Mouse (Mus musculus) hindbrain, postnatal 0 days (tissue): ENCODE results near the gene F5. TPM values are rescaled to one million over a fixed set of nuclear protein-coding genes. Genes with fewer than 3 reads are reported as not detected.
"Not testable (repeated sequence)": the region's sequence is repeated elsewhere in the genome, so short reads cannot be mapped to it uniquely, and the experiment has no call there.

Experiments
- ATAC-seq: fragments of 200-750 bp; cut with Nextera tagmentation; 2 replicates; pipeline ENCODE4 v1.8.0; 2017; ENCODE audit warnings: mild to moderate bottlenecking, moderate TSS enrichment, moderate library complexity
- DNase-seq: peaks from one replicate; pipeline ENCODE4 v3.0.0-alpha.2; 2015; ENCODE audit warnings: low spot score
- H3K27ac ChIP-seq: fragments of 300-500 bp; sonication (generic); 2 replicates; pipeline ENCODE4 v1.5.1; 2014; ENCODE audit warnings: mild to moderate bottlenecking
- H3K27me3 ChIP-seq: fragments of 300-500 bp; sonication (generic); 2 replicates; pipeline ENCODE4 v1.6.1; 2014; ENCODE audit warnings: low read length, mixed read lengths; ENCODE audit not compliant: insufficient read depth
- H3K36me3 ChIP-seq: fragments of 300-500 bp; sonication (generic); 2 replicates; pipeline ENCODE4 v1.6.1; 2014; ENCODE audit warnings: low read length, mixed read lengths; ENCODE audit not compliant: insufficient read depth
- H3K4me1 ChIP-seq: fragments of 300-500 bp; sonication (generic); 2 replicates; pipeline ENCODE4 v1.6.1; 2014; ENCODE audit warnings: antibody characterized with exemption, low read length, mixed read lengths; ENCODE audit not compliant: insufficient read depth
- H3K4me2 ChIP-seq: fragments of 300-500 bp; sonication (generic); 2 replicates; pipeline ENCODE4 v1.6.1; 2014; ENCODE audit warnings: low read depth, mild to moderate bottlenecking, low read length, moderate library complexity, mixed read lengths
- H3K4me3 ChIP-seq: fragments of 300-500 bp; sonication (generic); 2 replicates; pipeline ENCODE4 v1.5.1; 2014; ENCODE audit warnings: low read length
- H3K9ac ChIP-seq: fragments of 300-500 bp; sonication (generic); replicated peaks from 2 replicates; pipeline ENCODE4 v1.6.1; 2014; ENCODE audit warnings: mild to moderate bottlenecking, low read length, moderate library complexity, mixed read lengths
- H3K9me3 ChIP-seq: fragments of 300-500 bp; sonication (generic); 2 replicates; pipeline ENCODE4 v1.6.1; 2016; ENCODE audit warnings: low read length, mixed read lengths
- CTCF ChIP-seq: IDR thresholded peaks from 2 replicates; pipeline ENCODE4 v1.5.1; 2016; ENCODE audit warnings: antibody characterized with exemption, control low read depth, low read depth
- WGBS: fragments of 180-500 bp; shearing (Covaris S2); extraction: QIAGEN DNeasy Blood & Tissue Kit; methylation state at CpG from one replicate; pipeline ENCODE4 v1.1.7; 2014; 5-methylcytosine and 5-hydroxymethylcytosine counted together
- polyA plus RNA-seq: library from polyadenylated mRNA; unstranded; fragments of >200 nt; fragmentation: Nextera tagmentation; extraction: Ambion mirVana; gene quantifications from 2 replicates; pipeline ENCODE4 v1.2.1, GENCODE M21; 2015
- total RNA-seq: library from RNA; depleted of rRNA; stranded (reverse); fragments of >200 nt; gene quantifications from 2 replicates; pipeline ENCODE4 v1.2.3, GENCODE M21; 2014

Gene F5
- total and polyA plus RNA-seq, 2 experiments from 2014 or later, result 0.09 to 0.26 TPM

- no peaks in the 10 kb centered on the region for H3K27me3 ChIP-seq
- no peaks in the 10 kb centered on the region for H3K36me3 ChIP-seq
- no peak for TF ChIP-seq CTCF
- 83% methylated on average over 4 of the region's 4 CpGs for WGBS
- no peak overlapping the region for H3K4me3 ChIP-seq
- ATAC-seq (no peak), DNase-seq (no peak)
- no peaks in the 10 kb centered on the region for H3K4me1 ChIP-seq
- H3K9me3 ChIP-seq, result no peaks in the 10 kb centered on the region
- no peak overlapping the region for H3K9ac ChIP-seq
- H3K4me2 ChIP-seq, result no peak overlapping the region
- no peak overlapping the region for H3K27ac ChIP-seq
These were observed 68.6 kb downstream of the F5 start for GRCm38 (mm10) chr1:164220261-164220660.

- no peak for ATAC-seq
- Histone ChIP-seq H3K27me3 (no peaks in the 10 kb centered on the region), H3K4me2 (no peak overlapping the region), H3K9ac (no peak overlapping the region), H3K9me3 (no peaks in the 10 kb centered on the region), H3K36me3 (no peaks in the 10 kb centered on the region), H3K4me3 (no peak overlapping the region), H3K4me1 (no peaks in the 10 kb centered on the region), H3K27ac (no peak overlapping the region)
- no peak for DNase-seq
- no peak for TF ChIP-seq CTCF
These were observed 71.5 kb downstream of the F5 start for GRCm38 (mm10) chr1:164223089-164223488.

DNA sequence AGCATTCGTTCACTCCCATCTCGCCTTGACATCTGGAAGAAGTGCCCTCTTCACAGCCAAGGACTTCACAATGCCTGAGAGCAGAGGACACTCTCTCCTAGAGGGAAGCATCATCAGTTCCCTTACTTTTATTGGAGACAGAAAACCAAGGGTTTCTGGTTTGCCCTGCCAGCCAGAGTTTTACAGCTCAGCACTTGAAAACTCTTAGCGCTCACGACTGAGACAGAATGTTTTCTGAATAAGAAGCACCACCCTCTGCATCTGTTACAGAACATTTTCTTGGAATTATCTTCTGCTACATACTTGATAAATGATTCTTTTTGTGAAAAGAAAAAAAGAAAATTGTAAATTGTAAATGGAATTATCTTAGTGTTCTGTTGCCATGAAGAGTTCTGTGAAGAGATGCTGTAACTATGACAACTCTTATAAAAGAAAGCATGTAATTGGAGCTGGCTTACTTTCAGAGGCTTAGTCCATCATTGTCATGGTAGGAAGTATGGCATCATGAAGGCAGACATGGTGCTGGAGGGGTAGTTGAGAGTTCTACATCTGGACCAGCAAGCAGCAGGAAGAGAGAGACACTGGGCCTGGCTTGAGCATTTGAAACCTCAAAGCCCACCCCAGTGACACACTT is 80.4 kb downstream of the F5 start:
- WGBS, result 65% methylated on average over 2 of the region's 4 CpGs
- H3K9me3 ChIP-seq, DNase-seq, H3K9ac ChIP-seq, H3K4me2 ChIP-seq, H3K27me3 ChIP-seq, H3K36me3 ChIP-seq, H3K4me3 ChIP-seq, H3K4me1 ChIP-seq, H3K27ac ChIP-seq: not testable (repeated sequence)
- 0 out of 2 replicates have a peak, but pooled peaks have one; percentile 43 for ATAC-seq

DNA sequence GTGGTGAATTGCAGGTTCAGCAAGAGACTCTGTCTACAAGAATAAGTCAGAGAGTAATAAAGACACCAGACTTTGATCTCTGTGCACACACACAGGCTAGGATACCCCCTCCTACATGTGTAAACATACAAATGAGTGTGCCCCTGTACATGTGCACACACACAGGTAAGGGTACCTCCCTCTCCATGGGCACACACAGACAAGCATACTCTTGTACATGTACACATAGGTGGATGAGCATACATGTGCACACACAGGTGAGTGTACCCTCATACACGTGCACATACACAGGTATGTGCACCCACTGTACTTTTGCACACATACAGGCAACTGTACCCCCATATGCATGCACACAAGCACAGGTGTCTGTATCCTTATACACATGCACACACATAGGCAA is 81.8 kb downstream of the F5 start:
- no peaks in the 10 kb centered on the region for H3K36me3 ChIP-seq
- H3K9ac ChIP-seq, result no peak overlapping the region
- DNase-seq (no peak), ATAC-seq (no peak; the same call in 1 of the 2 replicates)
- no peak for TF ChIP-seq CTCF
- no peaks in the 10 kb centered on the region for H3K27me3 ChIP-seq
- no peak overlapping the region for H3K4me3 ChIP-seq
- H3K27ac ChIP-seq, result no peak overlapping the region
- WGBS, result 83% methylated on average over 1 of the region's 1 CpGs
- H3K4me2 ChIP-seq, result no peak overlapping the region
- H3K4me1 ChIP-seq, result no peaks in the 10 kb centered on the region
- H3K9me3 ChIP-seq, result no peaks in the 10 kb centered on the region

DNA sequence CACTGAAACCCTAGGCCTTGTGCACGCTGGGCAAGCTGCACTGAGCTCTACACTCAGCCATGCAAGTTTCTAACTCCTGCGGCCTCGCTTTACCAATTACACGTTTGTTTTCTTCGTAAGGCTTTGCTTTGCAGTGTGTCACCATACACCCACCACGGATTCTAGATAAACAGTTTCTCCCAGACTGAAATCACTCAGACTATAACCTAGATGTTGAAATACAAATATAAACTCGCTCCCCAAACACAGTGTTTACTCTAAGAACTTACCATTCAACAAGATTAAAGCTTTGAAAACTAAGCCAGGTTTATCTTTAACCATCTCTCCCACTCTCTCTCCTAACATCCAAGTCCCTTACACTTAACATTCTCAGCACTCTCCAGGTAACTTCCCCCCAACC is 83.4 kb downstream of the F5 start:
- Histone ChIP-seq H3K4me2 (no peak overlapping the region), H3K36me3 (no peaks in the 10 kb centered on the region), H3K4me3 (no peak overlapping the region), H3K4me1 (no peaks in the 10 kb centered on the region), H3K9ac (no peak overlapping the region), H3K27ac (no peak overlapping the region), H3K9me3 (no peaks in the 10 kb centered on the region), H3K27me3 (no peaks in the 10 kb centered on the region)
- no peak for ATAC-seq
- no peak for TF ChIP-seq CTCF
- DNase-seq, result no peak
- 69% methylated on average over 7 of the region's 7 CpGs for WGBS

DNA sequence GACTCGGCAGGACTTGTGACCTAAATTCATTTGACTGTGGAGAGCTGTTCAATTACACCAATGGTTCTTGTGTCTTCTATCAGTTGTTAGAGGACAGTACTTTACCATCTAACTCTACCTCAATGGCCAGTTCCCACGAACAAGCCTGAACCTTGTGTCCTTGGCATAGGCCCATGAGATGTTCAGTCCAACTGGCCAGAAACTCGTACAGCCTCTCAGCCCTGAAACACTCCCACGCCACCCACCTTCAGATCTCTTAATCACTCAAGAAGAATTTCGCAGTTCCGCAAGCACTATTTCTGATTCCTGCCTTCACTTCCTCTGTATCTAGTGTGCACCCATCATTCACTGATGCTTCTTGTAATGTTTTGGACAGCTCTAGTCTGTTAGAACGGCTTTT is 84.4 kb downstream of the F5 start:
- H3K4me1 ChIP-seq, result no peaks in the 10 kb centered on the region
- H3K9ac ChIP-seq, result no peak overlapping the region
- ATAC-seq, result no peak
- no peak overlapping the region for H3K4me3 ChIP-seq
- no peaks in the 10 kb centered on the region for H3K27me3 ChIP-seq
- H3K9me3 ChIP-seq, result no peaks in the 10 kb centered on the region
- no peak overlapping the region for H3K4me2 ChIP-seq
- H3K27ac ChIP-seq, result no peak overlapping the region
- DNase-seq, result no peak
- 63% methylated on average over 7 of the region's 7 CpGs for WGBS
- no peak for TF ChIP-seq CTCF
- no peaks in the 10 kb centered on the region for H3K36me3 ChIP-seq

DNA sequence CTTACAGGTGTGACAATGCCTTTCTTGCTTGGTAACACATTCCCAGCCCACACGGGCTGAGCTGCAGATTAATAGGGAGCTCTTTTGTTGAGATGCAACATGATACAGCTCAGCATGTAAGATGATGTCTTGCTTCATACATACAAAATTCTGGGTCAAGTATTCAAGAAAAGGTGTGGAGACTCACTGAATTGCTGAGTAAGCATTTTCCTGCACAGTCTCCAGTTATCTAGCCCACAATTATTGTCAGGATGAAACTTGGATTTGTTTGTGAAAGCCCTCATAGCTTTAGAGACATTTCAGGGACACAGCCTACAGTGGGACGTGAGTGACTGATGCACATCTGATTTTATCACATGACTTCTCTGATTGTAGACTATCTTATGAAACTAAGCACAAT is 89.9 kb downstream of the F5 start:
- DNase-seq, result no peak
- no peaks in the 10 kb centered on the region for H3K9me3 ChIP-seq
- no peak overlapping the region for H3K9ac ChIP-seq
- no peaks in the 10 kb centered on the region for H3K4me1 ChIP-seq
- WGBS, result 82% methylated on average over 2 of the region's 2 CpGs
- no peak overlapping the region for H3K27ac ChIP-seq
- H3K4me2 ChIP-seq, result no peak overlapping the region
- ATAC-seq, result no peak
- no peak overlapping the region for H3K4me3 ChIP-seq
- no peaks in the 10 kb centered on the region for H3K36me3 ChIP-seq
- no peaks in the 10 kb centered on the region for H3K27me3 ChIP-seq
- no peak for TF ChIP-seq CTCF
